Mouse (Mus musculus): ENCODE data around the gene Clic5. TPM values are rescaled to one million over a fixed set of nuclear protein-coding genes. Genes with fewer than 3 reads are reported as not detected.

The Clic5 gene
- total and polyA plus RNA-seq, 3 experiments = not detected

- Histone ChIP-seq H3K79me2 (ENCODE audit: control insufficient read depth, insufficient read depth, low read length, poor library complexity) (no peaks in the 10 kb centered on the region), H3K27me3 (ENCODE audit: control insufficient read depth in 1 of 2, insufficient read depth in 2 of 2, low read length in 2 of 2) (no peaks in the 10 kb centered on the region), H3K4me3 (ENCODE audit: control insufficient read depth in 1 of 2, insufficient read depth in 1 of 2, low read depth in 2 of 2, low read length in 2 of 2) (no peak overlapping the region), H3K9ac (ENCODE audit: control insufficient read depth, low read depth, low read length, poor library complexity, severe bottlenecking) (no peak overlapping the region), H3K27ac (ENCODE audit: control insufficient read depth, low read depth, low read length) (no peak overlapping the region), H3K9me3 (replicated peaks; ENCODE audit: insufficient read depth, low read length) (no peaks in the 10 kb centered on the region), H3K36me3 (ENCODE audit: control insufficient read depth in 1 of 2, insufficient read depth in 2 of 2, low read length in 2 of 2) (no peaks in the 10 kb centered on the region), H3K4me1 (ENCODE audit: control insufficient read depth in 1 of 2, insufficient read depth in 2 of 2, low read length in 2 of 2) (no peaks in the 10 kb centered on the region)
- TF ChIP-seq TAL1 (IDR thresholded peaks at IDR 0.05; ENCODE audit: low read length) (no peak), ZMIZ1 (IDR thresholded peaks at IDR 0.05; ENCODE audit: low read depth, low read length) (no peak), MYB (IDR thresholded peaks at IDR 0.05; ENCODE audit: low read depth, low read length) (no peak)
- no peak for DNase-seq (ENCODE audit: low read depth, low spot score)
These were observed 36.5 kb upstream of the Clic5 start for GRCm38 (mm10) chr17:44151889-44152288.

GRCm38 (mm10) chr17:44153871-44154270 is 34.5 kb upstream of the Clic5 start:
- no peaks in the 10 kb centered on the region for H3K27me3 ChIP-seq (ENCODE audit: control insufficient read depth in 1 of 2, insufficient read depth in 2 of 2, low read length in 2 of 2)
- H3K79me2 ChIP-seq (ENCODE audit: control insufficient read depth, insufficient read depth, low read length, poor library complexity) = no peaks in the 10 kb centered on the region
- no peak for DNase-seq (ENCODE audit: low read depth, low spot score)
- no peak overlapping the region for H3K9ac ChIP-seq (ENCODE audit: control insufficient read depth, low read depth, low read length, poor library complexity, severe bottlenecking)
- H3K36me3 ChIP-seq (ENCODE audit: control insufficient read depth in 1 of 2, insufficient read depth in 2 of 2, low read length in 2 of 2) = no peaks in the 10 kb centered on the region
- H3K27ac ChIP-seq (ENCODE audit: control insufficient read depth, low read depth, low read length) = no peak overlapping the region
- H3K4me1 ChIP-seq (ENCODE audit: control insufficient read depth in 1 of 2, insufficient read depth in 2 of 2, low read length in 2 of 2) = no peaks in the 10 kb centered on the region
- H3K9me3 ChIP-seq (replicated peaks; ENCODE audit: insufficient read depth, low read length) = no peaks in the 10 kb centered on the region
- no peak overlapping the region for H3K4me3 ChIP-seq (ENCODE audit: control insufficient read depth in 1 of 2, insufficient read depth in 1 of 2, low read depth in 2 of 2, low read length in 2 of 2)
- TF ChIP-seq TBP (IDR thresholded peaks at IDR 0.05; ENCODE audit: low read depth, low read length) (no peak), CHD1 (IDR thresholded peaks at IDR 0.05; ENCODE audit: low read depth, low read length) (no peak)

DNA sequence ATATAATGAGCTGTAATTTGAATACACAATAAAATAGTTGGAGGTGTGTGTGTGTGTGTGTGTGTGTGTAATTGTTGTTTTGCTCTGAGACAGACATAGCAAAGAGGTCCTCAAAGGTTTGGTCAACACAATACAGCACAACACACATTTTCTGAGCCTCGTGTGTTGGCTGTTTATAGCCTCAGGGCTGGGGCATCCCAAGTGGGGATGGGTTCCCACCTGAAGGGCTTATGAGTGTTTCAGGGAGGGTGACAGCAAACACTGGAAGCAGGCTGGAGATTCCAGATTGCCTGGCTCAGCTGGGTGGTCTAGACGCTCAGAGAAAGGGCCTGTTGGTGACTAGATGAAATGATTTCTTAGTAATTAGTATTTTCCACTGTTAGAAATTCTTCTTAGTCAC is 33.2 kb upstream of the Clic5 start:
- Histone ChIP-seq H3K27me3 (ENCODE audit: control insufficient read depth in 1 of 2, insufficient read depth in 2 of 2, low read length in 2 of 2) (no peaks in the 10 kb centered on the region), H3K4me3 (ENCODE audit: control insufficient read depth in 1 of 2, insufficient read depth in 1 of 2, low read depth in 2 of 2, low read length in 2 of 2) (no peak overlapping the region), H3K9me3 (replicated peaks; ENCODE audit: insufficient read depth, low read length) (no peaks in the 10 kb centered on the region), H3K79me2 (ENCODE audit: control insufficient read depth, insufficient read depth, low read length, poor library complexity) (no peaks in the 10 kb centered on the region), H3K27ac (ENCODE audit: control insufficient read depth, low read depth, low read length) (no peak overlapping the region), H3K9ac (ENCODE audit: control insufficient read depth, low read depth, low read length, poor library complexity, severe bottlenecking) (no peak overlapping the region), H3K36me3 (ENCODE audit: control insufficient read depth in 1 of 2, insufficient read depth in 2 of 2, low read length in 2 of 2) (no peaks in the 10 kb centered on the region), H3K4me1 (ENCODE audit: control insufficient read depth in 1 of 2, insufficient read depth in 2 of 2, low read length in 2 of 2) (no peaks in the 10 kb centered on the region)
- no peak for DNase-seq (ENCODE audit: low read depth, low spot score)
- TF ChIP-seq MEF2A (IDR thresholded peaks at IDR 0.05; ENCODE audit: extremely low read depth, insufficient replicate concordance, low read depth, low read length, poor library complexity, severe bottlenecking) = no peak
- no peak for TF ChIP-seq EP300 (IDR thresholded peaks at IDR 0.05; ENCODE audit: low read depth in 1 of 2, low read length in 2 of 2)
- TF ChIP-seq KAT2A (conservative IDR thresholded peaks at IDR 0.05; ENCODE audit: low read depth, low read length) = no peak
- no peak for TF ChIP-seq TCF12 (IDR thresholded peaks at IDR 0.05; ENCODE audit: low read depth, low read length)
- TF ChIP-seq USF2 (IDR thresholded peaks at IDR 0.05; ENCODE audit: borderline replicate concordance in 1 of 2, insufficient read depth in 1 of 2, low read depth in 1 of 2, low read length in 2 of 2) = no peak
- no peak for TF ChIP-seq RAD21 (IDR thresholded peaks at IDR 0.05; ENCODE audit: low read depth, low read length)
- TF ChIP-seq MAFK (IDR thresholded peaks at IDR 0.05; ENCODE audit: borderline replicate concordance, low read depth, low read length) = no peak
- TF ChIP-seq TAL1 (IDR thresholded peaks at IDR 0.05; ENCODE audit: low read length) = no peak
- TF ChIP-seq ZMIZ1 (IDR thresholded peaks at IDR 0.05; ENCODE audit: low read depth, low read length) = no peak
- no peak for TF ChIP-seq POLR2AphosphoS2 (IDR thresholded peaks at IDR 0.05; ENCODE audit: low read length)
- no peak for TF ChIP-seq USF1 (IDR thresholded peaks at IDR 0.05; ENCODE audit: low read depth, low read length)
- TF ChIP-seq ZKSCAN1 (IDR thresholded peaks at IDR 0.05; ENCODE audit: low read depth, low read length) = no peak
- TF ChIP-seq NELFE (IDR thresholded peaks at IDR 0.05; ENCODE audit: low read depth, low read length) = no peak
- no peak for TF ChIP-seq POLR2A (IDR thresholded peaks at IDR 0.05; ENCODE audit: control insufficient read depth in 1 of 2, insufficient read depth in 1 of 2, low read depth in 1 of 2, low read length in 2 of 2, poor library complexity in 1 of 2)
- no peak for TF ChIP-seq HCFC1 (IDR thresholded peaks at IDR 0.05; ENCODE audit: low read depth, low read length)
- no peak for TF ChIP-seq SMC3 (IDR thresholded peaks at IDR 0.05; ENCODE audit: low read depth, low read length)
